Mouse (Mus musculus) large intestine, adult 2 months (tissue): ENCODE data around the gene Zfp459. TPM values are rescaled to one million over a fixed set of nuclear protein-coding genes. Genes with fewer than 3 reads are reported as not detected.

ENCODE experiments used
- polyA plus RNA-seq: library from polyadenylated mRNA; depleted of rRNA; stranded (reverse); fragments of >200 nt; gene quantifications from 2 replicates; pipeline ENCODE4 v1.2.3, GENCODE M21; 2012; rRNA removed

Zfp459 gene
- polyA plus RNA-seq, 1 experiment: 0.74 TPM

Other genes starting within 250 kb of the Zfp459 start
- 1.4 and 1.7 TPM in 2 replicates for gene Rsl1, start 248.2 kb downstream of the Zfp459 start, polyA plus RNA-seq
- gene Zfp455, start 226.9 kb downstream of the Zfp459 start, polyA plus RNA-seq: 0.21 and 0.32 TPM in 2 replicates
- 0.27 and 0.31 TPM in 2 replicates for gene Zfp458, start 143.0 kb downstream of the Zfp459 start, polyA plus RNA-seq
- 0.67 and 0.92 TPM in 2 replicates for gene Zfp457, start 114.9 kb downstream of the Zfp459 start, polyA plus RNA-seq
- 0.71 and 0.99 TPM in 2 replicates for gene Zfp595, start 88.8 kb downstream of the Zfp459 start, polyA plus RNA-seq
- not detected in 2 replicates for gene Gm28044, start 60.9 kb downstream of the Zfp459 start, polyA plus RNA-seq
- gene Zfp953, start 60.8 kb downstream of the Zfp459 start, polyA plus RNA-seq: 0.38 and 0.42 TPM in 2 replicates
- 0.25 TPM in 1 of 2 replicates, not detected in the other for gene Gm28041, start 45.7 kb downstream of the Zfp459 start, polyA plus RNA-seq
- gene Zfp456, start 45.6 kb downstream of the Zfp459 start, polyA plus RNA-seq: 0.27 and 0.31 TPM in 2 replicates
- 2.8 and 5.0 TPM in 2 replicates for gene Zfp429, start 21.6 kb downstream of the Zfp459 start, polyA plus RNA-seq
- 0.43 and 0.82 TPM in 2 replicates for gene Zfp874a, start 30.2 kb upstream of the Zfp459 start, polyA plus RNA-seq
- gene Zfp874b, start 62.8 kb upstream of the Zfp459 start, polyA plus RNA-seq: 0.58 and 2.4 TPM in 2 replicates
- 0.69 and 1.2 TPM in 2 replicates for gene Zfp58, start 79.1 kb upstream of the Zfp459 start, polyA plus RNA-seq
- not detected in 2 replicates for gene Gm26965, start 104.7 kb upstream of the Zfp459 start, polyA plus RNA-seq
- 11.9 and 21.7 TPM in 2 replicates for gene Zfp87, start 104.8 kb upstream of the Zfp459 start, polyA plus RNA-seq
- gene Zfp748, start 132.4 kb upstream of the Zfp459 start, polyA plus RNA-seq: 0.99 and 2.7 TPM in 2 replicates
- 0.38 and 0.58 TPM in 2 replicates for gene Zfp729b, start 188.3 kb upstream of the Zfp459 start, polyA plus RNA-seq
- gene Gm49345, start 216.4 kb upstream of the Zfp459 start, polyA plus RNA-seq: 0.18 TPM in 1 of 2 replicates, not detected in the other
- gene Zfp729a, start 216.4 kb upstream of the Zfp459 start, polyA plus RNA-seq: 0.75 and 1.3 TPM in 2 replicates